Mouse (Mus musculus) ES-E14 (cell line): ENCODE measurements around the gene Chmp6. TPM values are rescaled to one million over a fixed set of nuclear protein-coding genes. Genes with fewer than 3 reads are reported as not detected.

ENCODE experiments used
- DNase-seq: peaks from one replicate; pipeline ENCODE4 v3.0.0-alpha.2; 2013; ENCODE audit warnings: low read depth, low spot score
- H3K27ac ChIP-seq: 2 replicates; pipeline ENCODE4 v1.5.1; 2012; ENCODE audit warnings: low read depth, mild to moderate bottlenecking, low read length, moderate library complexity, mixed read lengths; ENCODE audit not compliant: poor library complexity, insufficient read depth, severe bottlenecking
- H3K36me3 ChIP-seq: 2 replicates; pipeline ENCODE4 v1.6.1; 2012; ENCODE audit warnings: mild to moderate bottlenecking, low read length, moderate library complexity, mixed read lengths; ENCODE audit not compliant: control insufficient read depth, poor library complexity, insufficient read depth, severe bottlenecking
- H3K4me1 ChIP-seq, 2 experiments: fragments of 150-350 bp in 1 of 2; sonication (generic) in 1 of 2; 2 replicates each; pipeline ENCODE4 v1.6.1; 2012; ENCODE audit warnings: low read length in 2 of 2, mild to moderate bottlenecking in 1 of 2, mixed read lengths in 1 of 2; ENCODE audit not compliant: control insufficient read depth in 2 of 2, insufficient read depth in 2 of 2, poor library complexity in 1 of 2
- H3K4me3 ChIP-seq, 2 experiments: fragments of 150-350 bp in 1 of 2; sonication (generic) in 1 of 2; 2 replicates each; pipeline ENCODE4 v1.5.1; 2012; ENCODE audit warnings: low read length in 2 of 2, low read depth in 1 of 2, mild to moderate bottlenecking in 1 of 2, mixed read lengths in 1 of 2; ENCODE audit not compliant: insufficient read depth in 1 of 2, poor library complexity in 1 of 2, severe bottlenecking in 1 of 2
- H3K9ac ChIP-seq: 2 replicates; pipeline ENCODE4 v1.6.1; 2012; ENCODE audit warnings: low read depth, mild to moderate bottlenecking, low read length, mixed read lengths; ENCODE audit not compliant: poor library complexity, insufficient read depth, severe bottlenecking
- H3K9me3 ChIP-seq: fragments of 150-350 bp; sonication (generic); 2 replicates; pipeline ENCODE4 v1.6.1; 2012; ENCODE audit warnings: low read depth, mild to moderate bottlenecking, low read length; ENCODE audit not compliant: control insufficient read depth, insufficient read depth
- CHD2 ChIP-seq: IDR thresholded peaks from 2 replicates; pipeline ENCODE4 v1.6.1; 2014; ENCODE audit warnings: mild to moderate bottlenecking, low read depth, low read length, inconsistent platforms
- HCFC1 ChIP-seq: IDR thresholded peaks from 2 replicates; pipeline ENCODE4 v1.6.1; 2012; ENCODE audit warnings: low read length, inconsistent platforms, borderline replicate concordance; ENCODE audit not compliant: insufficient read depth
- MAFK ChIP-seq: IDR thresholded peaks from 2 replicates; pipeline ENCODE4 v1.6.1; 2014; ENCODE audit warnings: mild to moderate bottlenecking, low read depth, low read length, inconsistent platforms; ENCODE audit not compliant: insufficient read depth
- ZC3H11A ChIP-seq: IDR thresholded peaks from 2 replicates; pipeline ENCODE4 v1.6.1; 2012; ENCODE audit warnings: low read depth, mild to moderate bottlenecking, inconsistent platforms, low read length, borderline replicate concordance
- ZNF384 ChIP-seq: IDR thresholded peaks from 2 replicates; pipeline ENCODE4 v1.6.1; 2012; ENCODE audit warnings: low read depth, low read length, inconsistent platforms
- in situ Hi-C, 2 experiments: fragments of 600-800 bp; cut with MboI; formaldehyde crosslinking; loops; one replicate each; pipeline ENCODE4 v1.15.1; 2025; ENCODE audit warnings: low sequenced_read_pairs in 2 of 2, inconsistent platforms in 1 of 2; ENCODE audit not compliant: unreplicated experiment in 2 of 2
- total RNA-seq: library from RNA; depleted of rRNA; stranded (reverse); fragments of 300-350 nt; gene quantifications from 2 replicates; pipeline ENCODE4 v1.2.3, GENCODE M21; 2012

Chmp6 gene
- total RNA-seq, 1 experiment: 48.1 TPM

- no peak overlapping the region for H3K4me3 ChIP-seq
- in situ Hi-C loops: no loop called here
- H3K27ac ChIP-seq: no peak overlapping the region
- no peaks in the 10 kb centered on the region for H3K9me3 ChIP-seq
- TF ChIP-seq CHD2: no peak
- no peak for TF ChIP-seq ZC3H11A
- no peak for TF ChIP-seq ZNF384
- no peak for TF ChIP-seq MAFK
- TF ChIP-seq HCFC1: no peak
- no peak overlapping the region for H3K9ac ChIP-seq
- DNase-seq: no peak
- peaks cover 1 to 10% of the 10 kb centered on the region in 2 experiments; a peak in 1 of 4 replicates for H3K4me1 ChIP-seq
- H3K36me3 ChIP-seq: no peaks in the 10 kb centered on the region
Observed at GRCm38 (mm10) chr11:119947426-119947825, 34.2 kb downstream of the Chmp6 start.

- TF ChIP-seq ZNF384 (no peak), ZC3H11A (no peak), MAFK (no peak), HCFC1 (no peak), CHD2 (no peak)
- H3K9ac ChIP-seq: no peak overlapping the region
- H3K4me1 ChIP-seq: peaks cover 1 to 10% of the 10 kb centered on the region in 2 experiments; a peak in 1 of 4 replicates
- no peaks in the 10 kb centered on the region for H3K9me3 ChIP-seq
- DNase-seq: no peak
- H3K4me3 ChIP-seq: no peak overlapping the region
- H3K27ac ChIP-seq: no peak overlapping the region
- no peaks in the 10 kb centered on the region for H3K36me3 ChIP-seq
- in situ Hi-C loops: no loop called here
Observed at GRCm38 (mm10) chr11:119947897-119948296, 34.7 kb downstream of the Chmp6 start.

GRCm38 (mm10) chr11:119948305-119948704 lies 35.1 kb downstream of the Chmp6 start:
- DNase-seq: no peak
- TF ChIP-seq CHD2: no peak
- no peak for TF ChIP-seq HCFC1
- no peak for TF ChIP-seq ZC3H11A
- no peak for TF ChIP-seq MAFK
- no peak for TF ChIP-seq ZNF384
- in situ Hi-C loops: no loop called here
- no peak overlapping the region for H3K27ac ChIP-seq
- H3K4me1 ChIP-seq: peaks cover 1 to 10% of the 10 kb centered on the region in 2 experiments; a peak in 1 of 4 replicates
- no peak overlapping the region for H3K9ac ChIP-seq
- no peaks in the 10 kb centered on the region for H3K36me3 ChIP-seq
- no peaks in the 10 kb centered on the region for H3K9me3 ChIP-seq
- H3K4me3 ChIP-seq: no peak overlapping the region

- Histone ChIP-seq H3K27ac (no peak overlapping the region), H3K36me3 (no peaks in the 10 kb centered on the region), H3K9me3 (no peaks in the 10 kb centered on the region), H3K9ac (no peak overlapping the region), H3K4me3 (no peak overlapping the region), H3K4me1 (peaks cover 1 to 10% of the 10 kb centered on the region in 2 experiments; a peak in 1 of 4 replicates)
- TF ChIP-seq ZNF384 (no peak), MAFK (no peak), CHD2 (no peak), ZC3H11A (no peak), HCFC1 (no peak)
- DNase-seq: no peak
- in situ Hi-C loops: no loop called here
Observed at GRCm38 (mm10) chr11:119948803-119949202, 35.6 kb downstream of the Chmp6 start.
